Mouse (Mus musculus) liver, embryonic 11.5 days (tissue): ENCODE measurements around the gene Stx12. TPM values are rescaled to one million over a fixed set of nuclear protein-coding genes. Genes with fewer than 3 reads are reported as not detected.
"Not testable (repeated sequence)": the region's sequence is repeated elsewhere in the genome, so short reads cannot be mapped to it uniquely, and the experiment has no call there.

Experiments
- ATAC-seq: fragments of 200-750 bp; cut with Nextera tagmentation; replicated peaks from 2 replicates; pipeline ENCODE4 v1.8.0; 2017; ENCODE audit warnings: moderate number of reproducible peaks, mild to moderate bottlenecking, moderate TSS enrichment, moderate library complexity; ENCODE audit not compliant: low FRiP score
- DNase-seq: peaks from one replicate; pipeline ENCODE4 v3.0.0-alpha.2; 2017; ENCODE audit warnings: low spot score
- H3K27ac ChIP-seq: fragments of 300-500 bp; sonication (generic); 2 replicates; pipeline ENCODE4 v1.5.1; 2014; ENCODE audit warnings: mild to moderate bottlenecking, low read depth, low read length, control low read depth
- H3K27me3 ChIP-seq: fragments of 300-500 bp; sonication (generic); replicated peaks from 2 replicates; pipeline ENCODE4 v1.6.1; 2014; ENCODE audit warnings: low read length, mixed read lengths; ENCODE audit not compliant: control insufficient read depth, insufficient read depth
- H3K36me3 ChIP-seq: fragments of 300-500 bp; sonication (generic); 2 replicates; pipeline ENCODE4 v1.6.1; 2014; ENCODE audit warnings: mild to moderate bottlenecking, low read length, moderate library complexity, mixed read lengths; ENCODE audit not compliant: control insufficient read depth, insufficient read depth
- H3K4me1 ChIP-seq: fragments of 300-500 bp; sonication (generic); replicated peaks from 2 replicates; pipeline ENCODE4 v1.6.1; 2014; ENCODE audit warnings: low read length, mixed read lengths; ENCODE audit not compliant: control insufficient read depth, insufficient read depth
- H3K4me2 ChIP-seq: fragments of 300-500 bp; sonication (generic); 2 replicates; pipeline ENCODE4 v1.6.1; 2014; ENCODE audit warnings: mild to moderate bottlenecking, control low read depth, moderate library complexity
- H3K4me3 ChIP-seq: fragments of 300-500 bp; sonication (generic); 2 replicates; pipeline ENCODE4 v1.5.1; 2014; ENCODE audit warnings: low read depth, low read length, control low read depth
- H3K9ac ChIP-seq: fragments of 300-500 bp; sonication (generic); 2 replicates; pipeline ENCODE4 v1.6.1; 2014; ENCODE audit warnings: low read depth, low read length, control low read depth
- H3K9me3 ChIP-seq: fragments of 300-500 bp; sonication (generic); 2 replicates; pipeline ENCODE4 v1.6.1; 2016; ENCODE audit warnings: low read length, inconsistent platforms, mixed read lengths; ENCODE audit not compliant: control insufficient read depth
- WGBS: fragments of 180-500 bp; shearing (Covaris S2); extraction: QIAGEN DNeasy Blood & Tissue Kit; methylation state at CpG from one replicate; pipeline ENCODE4 v1.1.7; 2014; 5-methylcytosine and 5-hydroxymethylcytosine counted together
- polyA plus RNA-seq: library from polyadenylated mRNA; unstranded; fragments of >200 nt; fragmentation: Nextera tagmentation; extraction: Ambion mirVana; gene quantifications from 2 replicates; pipeline ENCODE4 v1.2.1, GENCODE M21; 2014

Stx12 gene
- polyA plus RNA-seq, 1 experiment from 2014 or later = 33.1 TPM

DNA sequence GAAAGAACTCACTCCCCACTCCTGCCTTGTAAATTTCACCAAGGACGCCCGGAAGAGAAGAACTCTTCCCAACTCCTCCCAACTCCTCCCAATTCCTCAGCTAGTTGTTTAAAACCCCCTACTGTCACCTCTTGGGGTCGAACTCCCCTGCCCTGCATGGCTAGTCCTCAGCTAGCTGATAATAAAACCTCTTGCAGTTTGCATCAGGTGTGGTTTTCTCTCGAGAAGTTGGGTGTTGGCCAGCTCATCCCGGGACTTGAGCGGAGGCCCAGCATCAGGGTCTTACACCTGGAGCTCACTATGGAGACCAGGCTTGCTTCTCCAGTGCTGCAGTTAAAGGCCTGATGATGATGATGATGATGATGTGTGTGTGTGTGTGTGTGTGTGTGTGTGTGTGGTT, 34.2 kb upstream of the Stx12 start:
- not testable (repeated sequence) for H3K4me2 ChIP-seq, H3K9me3 ChIP-seq, H3K27me3 ChIP-seq, H3K9ac ChIP-seq, H3K4me3 ChIP-seq, H3K4me1 ChIP-seq, ATAC-seq, H3K27ac ChIP-seq, DNase-seq
- WGBS = 88% methylated on average over 6 of the region's 6 CpGs
- H3K36me3 ChIP-seq = peaks cover 16% of the 10 kb centered on the region

DNA sequence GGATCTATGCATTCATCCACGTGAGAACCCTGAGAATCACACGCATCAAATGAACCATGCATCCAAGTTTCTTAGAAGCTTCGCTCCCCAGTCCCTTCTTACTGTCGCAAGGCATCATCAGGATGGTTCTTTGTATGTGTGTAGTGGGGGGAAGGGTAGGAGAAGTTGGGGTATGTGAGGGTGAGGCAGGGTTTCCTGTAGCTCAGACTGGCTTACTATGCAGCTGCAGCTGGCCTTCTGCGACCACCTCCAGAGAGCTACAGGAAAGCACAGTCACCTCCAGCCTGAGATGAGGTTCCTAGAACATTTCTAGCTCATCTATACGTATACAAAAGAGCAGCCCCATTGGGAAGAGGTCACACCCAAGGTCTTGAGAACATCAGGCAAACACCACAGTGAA, 27.8 kb upstream of the Stx12 start:
- Histone ChIP-seq H3K27me3 (no peaks in the 10 kb centered on the region), H3K4me1 (no peaks in the 10 kb centered on the region), H3K4me2 (no peak overlapping the region), H3K36me3 (peaks cover 47% of the 10 kb centered on the region), H3K4me3 (no peak overlapping the region), H3K9me3 (no peaks in the 10 kb centered on the region), H3K27ac (no peak overlapping the region), H3K9ac (no peak overlapping the region)
- no peak for DNase-seq
- no peak for ATAC-seq
- 84% methylated on average over 6 of the region's 6 CpGs for WGBS

DNA sequence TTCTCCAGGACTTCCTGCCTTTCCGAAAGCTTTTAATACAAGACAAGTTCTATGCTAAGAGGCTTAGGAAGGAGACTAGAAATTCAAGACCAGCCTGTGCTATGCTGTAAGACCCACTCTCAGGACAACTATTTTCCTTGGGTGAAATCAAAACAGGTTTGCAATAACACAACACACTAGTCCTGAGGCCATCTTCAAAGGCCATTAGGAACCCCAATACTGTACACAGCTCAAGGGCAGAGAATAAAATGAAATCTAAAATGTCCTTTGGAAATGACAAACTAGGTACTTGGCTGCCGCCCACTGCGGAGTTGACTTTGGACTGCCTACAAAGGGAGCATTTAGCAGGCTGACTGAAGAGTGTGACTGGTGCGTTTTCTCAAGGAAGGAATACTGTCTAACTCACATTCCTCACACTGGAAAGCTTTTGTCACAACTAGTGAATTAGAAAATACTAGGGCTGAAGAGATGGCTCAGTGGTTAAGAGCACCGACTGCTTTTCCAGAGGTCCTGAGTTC, 21.6 kb upstream of the Stx12 start:
- H3K4me3 ChIP-seq = no peak overlapping the region
- H3K4me2 ChIP-seq = no peak overlapping the region
- H3K9ac ChIP-seq = no peak overlapping the region
- no peaks in the 10 kb centered on the region for H3K4me1 ChIP-seq
- 89% methylated on average over 5 of the region's 5 CpGs for WGBS
- H3K9me3 ChIP-seq = no peaks in the 10 kb centered on the region
- H3K27me3 ChIP-seq = no peaks in the 10 kb centered on the region
- peaks cover 28% of the 10 kb centered on the region for H3K36me3 ChIP-seq
- H3K27ac ChIP-seq = no peak overlapping the region
- ATAC-seq (no peak), DNase-seq (no peak)

DNA sequence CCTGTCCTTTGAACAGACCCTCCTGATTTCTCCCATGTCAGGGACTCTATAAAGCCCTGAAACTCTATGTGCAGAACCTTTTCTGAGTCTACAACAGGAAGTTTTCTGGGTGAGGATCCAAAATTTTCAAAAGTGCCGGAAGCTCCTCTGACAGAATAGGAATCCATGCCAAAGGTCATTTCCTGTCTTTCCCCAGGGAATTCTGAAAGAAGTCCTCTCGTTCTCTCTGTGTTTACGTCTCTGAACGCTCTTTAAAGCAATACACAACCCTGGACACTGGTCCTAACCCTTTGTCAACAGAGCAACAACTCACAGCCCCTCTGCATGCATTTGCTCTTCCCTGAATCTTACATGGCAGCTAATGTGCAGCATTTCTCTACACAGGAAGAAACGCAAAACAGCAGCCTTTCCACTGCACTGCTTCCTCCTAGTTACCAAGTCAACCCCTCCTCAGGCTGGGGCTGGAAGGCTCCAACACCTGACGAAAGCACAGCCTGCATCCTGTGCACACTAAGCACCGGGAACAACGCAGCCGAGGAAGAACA, 20.5 kb upstream of the Stx12 start:
- no peak for ATAC-seq
- H3K27me3 ChIP-seq = no peaks in the 10 kb centered on the region
- H3K9me3 ChIP-seq = no peaks in the 10 kb centered on the region
- H3K4me2 ChIP-seq = no peak overlapping the region
- H3K36me3 ChIP-seq = peaks cover 22% of the 10 kb centered on the region
- H3K4me1 ChIP-seq = no peaks in the 10 kb centered on the region
- no peak overlapping the region for H3K4me3 ChIP-seq
- H3K9ac ChIP-seq = no peak overlapping the region
- H3K27ac ChIP-seq = no peak overlapping the region
- DNase-seq = no peak
- WGBS = 78% methylated on average over 9 of the region's 9 CpGs

DNA sequence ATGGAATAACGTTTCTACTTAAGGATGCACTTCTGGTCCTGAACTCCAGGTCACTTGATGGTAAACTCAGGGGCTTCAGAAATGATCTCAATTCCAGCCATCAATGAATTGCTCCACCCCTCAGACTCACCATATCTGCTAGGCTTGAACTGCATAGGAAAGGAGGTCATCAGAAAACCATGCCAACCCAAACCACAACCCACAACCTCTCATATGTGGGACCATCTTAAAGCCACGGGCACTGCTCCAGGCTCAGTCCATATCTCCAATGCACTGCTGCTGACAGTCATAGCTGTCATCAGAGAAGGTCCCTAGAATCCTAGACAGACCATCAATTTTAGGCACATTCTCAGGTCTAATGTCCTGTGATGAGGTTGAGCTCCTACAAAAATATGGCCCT, 19.8 kb upstream of the Stx12 start:
- WGBS = 71% methylated on average over 2 of the region's 2 CpGs
- DNase-seq = no peak
- H3K27ac ChIP-seq = no peak overlapping the region
- no peaks in the 10 kb centered on the region for H3K9me3 ChIP-seq
- H3K36me3 ChIP-seq = peaks cover 17% of the 10 kb centered on the region
- H3K4me2 ChIP-seq = no peak overlapping the region
- no peak overlapping the region for H3K9ac ChIP-seq
- ATAC-seq = no peak
- no peaks in the 10 kb centered on the region for H3K4me1 ChIP-seq
- H3K27me3 ChIP-seq = no peaks in the 10 kb centered on the region
- no peak overlapping the region for H3K4me3 ChIP-seq

DNA sequence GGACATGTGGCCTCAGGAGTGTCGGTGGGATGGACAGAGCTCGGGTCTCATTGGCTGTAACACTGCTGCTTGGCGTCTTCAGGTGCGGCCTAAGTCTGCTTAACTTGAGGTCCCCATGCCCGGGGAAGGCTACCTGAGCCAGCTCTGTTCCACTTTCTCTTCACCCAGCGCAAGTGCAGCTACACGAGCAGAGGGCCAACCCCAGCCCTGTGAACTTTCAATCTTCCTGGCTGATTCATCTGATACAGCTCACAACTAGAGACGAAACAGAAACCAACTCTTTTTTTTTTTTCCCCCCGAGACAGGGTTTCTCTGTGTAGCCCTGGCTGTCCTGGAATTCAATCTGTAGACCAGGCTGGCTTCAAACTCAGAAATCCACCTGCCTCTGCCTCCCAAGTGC, 13.9 kb upstream of the Stx12 start:
- DNase-seq = no peak
- Histone ChIP-seq H3K36me3 (peaks cover 12% of the 10 kb centered on the region), H3K4me2 (no peak overlapping the region), H3K4me1 (peaks cover 2% of the 10 kb centered on the region; the same call in 1 of the 2 replicates), H3K27me3 (no peaks in the 10 kb centered on the region; the same call in 1 of the 2 replicates), H3K27ac (no peak overlapping the region), H3K9me3 (no peaks in the 10 kb centered on the region), H3K9ac (no peak overlapping the region), H3K4me3 (no peak overlapping the region)
- no peak for ATAC-seq
- WGBS = 76% methylated on average over 9 of the region's 9 CpGs

DNA sequence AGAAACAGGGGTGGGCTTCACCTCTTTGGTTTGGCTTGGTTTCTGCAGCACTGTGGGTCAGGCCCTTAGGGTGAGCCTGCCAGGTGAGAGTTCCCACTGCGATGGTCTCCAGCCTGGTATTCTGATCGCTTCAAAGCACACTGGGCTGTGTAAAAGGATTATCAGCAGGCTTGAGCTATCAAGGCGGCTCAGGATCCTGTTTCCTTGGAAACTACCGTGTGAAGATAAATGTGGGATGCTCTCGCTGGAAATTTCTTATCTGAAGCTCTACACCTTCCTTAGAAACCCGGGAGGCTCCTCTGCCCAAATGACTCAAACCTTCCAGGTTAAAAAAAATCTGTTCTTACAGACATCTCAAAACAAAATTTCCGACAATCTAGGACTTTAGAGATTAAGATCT, 10.1 kb upstream of the Stx12 start:
- H3K27me3 ChIP-seq = no peaks in the 10 kb centered on the region; the same call in 1 of the 2 replicates
- DNase-seq (no peak), ATAC-seq (no peak)
- no peaks in the 10 kb centered on the region for H3K36me3 ChIP-seq
- H3K4me3 ChIP-seq = no peak overlapping the region
- no peaks in the 10 kb centered on the region for H3K9me3 ChIP-seq
- 13% methylated on average over 7 of the region's 7 CpGs for WGBS
- no peak overlapping the region for H3K27ac ChIP-seq
- H3K4me1 ChIP-seq = peaks cover 2% of the 10 kb centered on the region; the same call in 1 of the 2 replicates
- H3K9ac ChIP-seq = no peak overlapping the region
- no peak overlapping the region for H3K4me2 ChIP-seq

DNA sequence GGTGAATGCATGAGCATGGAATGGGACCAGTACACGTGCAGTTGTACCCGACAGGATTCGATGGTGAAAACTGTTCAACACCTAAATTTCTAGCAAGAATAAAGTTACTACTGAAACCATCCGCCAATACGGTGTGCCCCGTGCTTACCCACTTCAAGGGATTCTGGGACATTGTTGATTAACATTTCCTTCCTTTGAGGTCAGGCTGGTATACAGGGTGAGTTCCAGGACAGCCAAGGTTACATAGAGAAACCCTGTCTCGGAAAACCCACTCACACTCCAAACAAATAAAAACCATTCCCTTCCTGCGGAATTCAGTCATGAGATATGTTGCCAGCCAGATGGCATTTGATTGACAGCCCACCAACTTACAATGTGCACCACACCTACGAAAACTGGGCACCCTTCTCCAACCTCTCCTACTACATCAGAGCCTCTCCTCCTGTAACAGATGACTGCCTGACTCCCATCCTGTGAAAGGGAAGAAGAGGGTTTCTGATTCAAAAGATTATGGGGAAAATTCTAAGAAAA, 600 bp upstream of the Stx12 start:
- Histone ChIP-seq H3K9ac (peak overlapping the region; percentile 90), H3K4me2 (peak overlapping the region; percentile 88), H3K9me3 (no peaks in the 10 kb centered on the region), H3K27ac (peak overlapping the region; percentile 73), H3K36me3 (no peaks in the 10 kb centered on the region; the same call in 1 of the 2 replicates), H3K4me1 (peaks cover 12% of the 10 kb centered on the region), H3K4me3 (peak overlapping the region; percentile 79), H3K27me3 (no peaks in the 10 kb centered on the region)
- WGBS = 14% methylated on average over 9 of the region's 9 CpGs
- DNase-seq (no peak), ATAC-seq (0 out of 2 replicates have a peak, but pooled peaks have one; percentile 18)

DNA sequence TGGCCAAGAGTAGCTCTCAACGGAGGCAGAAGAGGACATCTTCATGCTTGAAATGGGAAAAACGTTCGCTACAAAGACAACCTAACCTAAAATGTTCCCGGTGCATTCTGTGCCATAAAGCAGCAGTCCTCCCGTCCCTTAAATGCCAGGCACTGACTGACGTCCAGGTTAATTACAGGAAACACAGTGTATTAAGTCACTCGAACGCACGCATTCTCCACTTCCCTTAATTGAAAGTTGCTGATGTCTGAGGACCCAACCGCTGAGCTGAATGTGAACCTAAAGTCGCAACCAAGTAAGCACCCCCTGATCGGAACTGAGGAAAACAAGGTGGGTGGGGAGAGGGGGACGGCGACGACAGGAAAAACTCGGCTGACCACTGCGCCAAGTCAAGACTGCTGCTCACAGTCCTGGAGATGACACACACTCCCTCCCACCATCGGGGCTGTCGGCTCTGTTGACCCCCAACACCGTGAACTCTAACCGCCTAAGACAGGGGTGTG, 697 bp downstream of the Stx12 start:
- ATAC-seq (no peak), DNase-seq (no peak)
- peak overlapping the region; percentile 90 for H3K9ac ChIP-seq

More for the DNA sequence above, 697 bp downstream of the Stx12 start:
- H3K9me3 ChIP-seq = no peaks in the 10 kb centered on the region
- WGBS = 3% methylated on average over 21 of the region's 21 CpGs
- no peaks in the 10 kb centered on the region; the same call in 1 of the 2 replicates for H3K36me3 ChIP-seq
- no peaks in the 10 kb centered on the region for H3K27me3 ChIP-seq
- peak overlapping the region; percentile 88 for H3K4me2 ChIP-seq
- H3K4me1 ChIP-seq = peaks cover 12% of the 10 kb centered on the region
- peak overlapping the region; percentile 73 for H3K27ac ChIP-seq
- H3K4me3 ChIP-seq = peak overlapping the region; percentile 79
